Mouse (Mus musculus) left cerebral cortex, postnatal 10 days (tissue): ENCODE results near the gene Crybb1. TPM values are rescaled to one million over a fixed set of nuclear protein-coding genes. Genes with fewer than 3 reads are reported as not detected.
A peak's percentile ranks its signal among the peaks of the same experiment; 100 is the strongest.

ENCODE experiments used
- DNase-seq, 2 experiments: peaks; one replicate each; pipeline ENCODE4 v3.0.0; 2021 to 2022; ENCODE audit warnings: low spot score in 2 of 2, mixed read lengths in 1 of 2; ENCODE audit errors: extremely low spot score in 1 of 2
- intact Hi-C: fragments of 180-260 bp; cut with DNase I; formaldehyde crosslinking; loops from one replicate; pipeline ENCODE4 v1.15.1; 2025
- total RNA-seq, 2 experiments: library from RNA; stranded (reverse); gene quantifications; 2 replicates each; pipeline ENCODE4 v1.2.3; 2021

Crybb1 gene
- total RNA-seq, 2 experiments from 2014 or later: 10.0 to 12.1 TPM

- peak; percentile 68 to 82 for DNase-seq
- intact Hi-C loops: loop anchor here (5.0 kb wide), 1 partner anchor 99 kb away; the partner anchor contains the start of gene Tfip11
Measured at GRCm38 (mm10) chr5:112228240-112229076, 27.2 kb upstream of the Crybb1 start.

GRCm38 (mm10) chr5:112235806-112236205 is 19.8 kb upstream of the Crybb1 start:
- no peak for DNase-seq
- intact Hi-C loops: no loop called here

DNA sequence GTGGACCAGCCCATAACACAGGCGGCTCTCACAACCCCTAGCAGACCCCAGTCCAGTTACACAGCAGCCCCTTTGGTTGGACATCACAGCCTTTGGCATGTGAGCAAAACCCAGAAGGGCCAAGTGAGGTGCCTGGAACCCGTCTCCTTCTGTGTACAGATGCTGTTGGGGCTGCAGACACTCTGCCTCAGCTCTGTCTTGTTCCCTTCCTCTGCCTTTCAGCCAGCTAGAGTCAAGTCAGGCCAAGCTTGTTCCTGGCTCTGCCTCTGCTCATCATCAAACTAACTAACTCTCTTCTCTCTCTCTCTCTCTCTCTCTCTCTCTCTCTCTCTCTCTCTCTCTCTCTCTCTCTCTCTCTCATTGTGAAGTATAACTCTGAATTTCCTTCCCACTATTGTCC is 19.0 kb upstream of the Crybb1 start:
- intact Hi-C loops: no loop called here
- DNase-seq: peak in 1 of 2 experiments; percentile 13

GRCm38 (mm10) chr5:112237439-112237838 is 18.2 kb upstream of the Crybb1 start:
- intact Hi-C loops: no loop called here
- DNase-seq: peak in 1 of 2 experiments; percentile 40

DNA sequence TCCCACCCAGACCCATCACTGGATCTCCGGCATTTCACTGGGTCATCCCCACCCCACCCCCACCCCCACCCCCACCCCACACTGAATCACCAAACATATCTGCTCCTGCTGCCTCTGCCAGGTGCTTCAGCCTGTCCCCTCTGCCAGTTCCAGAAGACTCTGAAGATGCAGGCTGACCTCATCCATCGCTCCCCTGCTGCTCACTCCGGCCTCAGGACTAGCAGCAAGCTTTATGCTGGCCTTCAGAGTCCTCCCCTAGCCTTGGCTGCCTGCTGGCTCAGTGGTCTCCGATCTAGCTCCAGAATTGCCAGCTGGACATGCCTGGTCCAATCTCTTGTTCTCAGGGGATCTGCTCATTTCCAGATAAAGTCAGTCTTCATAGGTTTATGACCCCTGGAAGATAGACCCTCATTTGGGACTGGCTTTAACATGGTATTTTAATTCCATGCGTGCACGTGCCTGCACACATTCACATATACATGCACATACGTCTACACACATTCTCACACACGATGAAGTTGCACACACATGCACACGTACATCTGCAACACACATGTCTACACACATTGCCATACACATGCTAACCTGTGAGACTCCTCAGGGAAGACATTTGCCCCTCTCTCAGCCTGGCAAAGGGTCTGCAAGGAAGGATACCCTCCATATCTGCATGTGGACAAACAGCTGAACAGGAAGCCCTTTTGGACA is 17.6 kb upstream of the Crybb1 start:
- intact Hi-C loops: no loop called here
- peak in 1 of 2 experiments; percentile 22 for DNase-seq

DNA sequence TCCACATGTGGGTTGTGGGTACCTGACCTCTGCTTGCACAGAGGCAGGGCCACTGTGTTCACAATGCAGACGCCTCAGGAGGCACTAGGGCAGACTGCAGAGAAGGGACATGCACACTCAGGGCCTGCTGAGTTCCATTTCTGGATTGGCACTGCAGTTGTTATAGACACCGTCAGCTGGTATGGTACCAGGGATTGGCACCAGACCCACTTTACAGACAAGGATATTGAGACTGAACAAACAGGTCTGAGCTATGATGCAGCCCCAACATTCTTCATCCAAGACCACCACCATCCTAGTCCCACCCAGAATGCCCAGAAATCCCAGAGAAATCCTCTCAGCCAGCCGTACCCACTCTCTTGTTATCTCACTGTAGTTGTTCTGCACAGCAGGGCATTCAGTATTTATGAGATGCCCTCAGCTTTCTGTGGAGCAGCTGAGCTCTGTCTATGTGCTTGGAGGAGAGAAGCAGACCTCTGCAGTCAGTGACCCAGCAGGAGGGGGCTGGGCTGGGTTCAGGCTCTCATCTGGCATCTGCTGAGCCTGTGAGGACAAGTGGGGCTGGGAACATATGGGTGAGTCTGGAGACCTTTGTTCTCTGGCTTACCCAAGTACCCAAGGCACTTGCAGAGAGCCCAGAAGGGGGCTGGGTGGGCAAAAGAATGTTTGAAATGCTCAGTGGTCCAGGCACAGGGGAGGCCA is 16.7 kb upstream of the Crybb1 start:
- DNase-seq: peak in 1 of 2 experiments; percentile 35
- intact Hi-C loops: no loop called here

DNA sequence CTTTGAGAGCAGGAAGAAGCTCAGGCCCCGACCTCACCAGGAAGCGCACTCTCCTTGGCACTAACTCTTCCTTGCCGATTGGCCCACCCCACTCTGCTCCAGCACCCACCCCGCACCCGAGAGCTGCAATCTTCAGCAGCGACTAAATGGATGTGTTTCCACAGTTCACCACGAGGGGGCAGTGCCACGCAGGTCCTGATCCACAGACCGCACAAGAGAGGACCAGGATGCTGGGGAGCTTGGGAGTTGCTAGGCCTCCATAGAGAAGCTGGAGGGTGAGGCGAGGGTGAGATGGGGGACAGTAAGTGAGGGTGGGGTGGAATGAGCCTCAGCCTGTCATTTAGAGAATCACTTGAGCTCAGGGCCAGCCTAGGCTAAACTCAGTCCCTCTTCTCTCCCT is 14.9 kb upstream of the Crybb1 start:
- DNase-seq: peak; percentile 87 to 90
- intact Hi-C loops: loop anchor here (2.0 to 5.0 kb wide), 3 partner anchors 82 to 186 kb away; no protein-coding TSS in a partner anchor

DNA sequence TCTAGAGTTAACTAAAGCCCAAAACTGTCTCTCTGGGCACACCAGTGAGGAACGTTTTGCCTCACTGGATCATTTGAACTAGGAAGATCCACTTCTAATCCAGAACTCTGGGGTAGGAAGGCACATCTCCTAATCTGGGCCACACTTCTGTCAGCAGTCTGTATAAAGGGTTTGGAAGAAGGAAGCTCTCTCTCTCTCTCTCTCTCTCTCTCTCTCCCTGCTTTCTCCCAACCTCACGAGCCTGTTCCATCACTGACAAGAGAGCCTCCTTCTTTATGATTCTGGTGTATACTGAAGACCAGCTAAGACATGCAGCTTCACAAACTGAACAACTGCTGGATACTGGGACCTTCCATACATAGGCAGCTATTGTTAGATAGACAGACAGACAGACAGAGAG is 13.8 kb upstream of the Crybb1 start:
- intact Hi-C loops: loop anchor here (2.0 to 5.0 kb wide), 3 partner anchors 80 to 185 kb away; no protein-coding TSS in a partner anchor
- DNase-seq: no peak

- DNase-seq: peak in 1 of 2 experiments; percentile 31
- intact Hi-C loops: loop anchor here (5.0 kb wide), 1 partner anchor 80 kb away; no protein-coding TSS in a partner anchor
Measured at GRCm38 (mm10) chr5:112242361-112242778, 13.2 kb upstream of the Crybb1 start.

GRCm38 (mm10) chr5:112243041-112243440 is 12.6 kb upstream of the Crybb1 start:
- DNase-seq: peak in 1 of 2 experiments; percentile 22
- intact Hi-C loops: loop anchor here (5.0 kb wide), 1 partner anchor 79 kb away; no protein-coding TSS in a partner anchor

DNA sequence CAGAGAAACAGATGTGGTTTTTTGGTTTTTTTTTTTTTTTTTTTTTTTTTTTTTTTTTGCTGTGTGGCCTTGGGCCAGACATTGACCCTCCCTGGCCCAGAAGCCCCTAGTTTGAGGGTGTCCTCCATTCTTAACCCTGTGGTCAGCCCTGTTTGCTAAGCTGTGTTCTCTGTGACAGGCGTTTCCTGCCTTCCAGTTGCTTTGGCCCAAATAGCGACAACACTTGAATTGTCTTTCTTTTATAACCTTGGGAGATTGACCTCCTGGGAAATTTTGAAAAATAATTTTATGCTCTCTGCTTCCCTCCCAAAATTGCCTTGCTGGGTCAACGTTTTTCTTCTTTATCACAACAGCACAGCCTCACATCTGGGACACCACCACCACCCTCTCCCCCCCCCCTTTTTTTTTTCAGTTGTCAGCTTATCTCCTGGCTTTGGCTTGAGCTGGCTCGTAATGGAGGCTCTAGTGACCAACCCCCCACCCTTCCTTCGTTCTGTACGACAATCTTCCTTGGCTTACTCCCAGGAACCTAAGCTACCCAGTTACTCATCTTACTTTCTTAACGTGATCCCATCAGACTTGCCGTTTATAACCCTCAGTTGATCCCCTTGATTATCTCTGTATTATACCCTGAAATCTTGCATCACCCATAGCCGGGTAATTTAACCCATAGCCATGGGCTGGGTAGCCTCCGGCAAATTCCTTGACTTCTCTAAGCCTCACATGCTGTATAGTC is 11.9 kb upstream of the Crybb1 start:
- DNase-seq: no peak
- intact Hi-C loops: loop anchor here (5.0 kb wide), 1 partner anchor 79 kb away; no protein-coding TSS in a partner anchor

DNA sequence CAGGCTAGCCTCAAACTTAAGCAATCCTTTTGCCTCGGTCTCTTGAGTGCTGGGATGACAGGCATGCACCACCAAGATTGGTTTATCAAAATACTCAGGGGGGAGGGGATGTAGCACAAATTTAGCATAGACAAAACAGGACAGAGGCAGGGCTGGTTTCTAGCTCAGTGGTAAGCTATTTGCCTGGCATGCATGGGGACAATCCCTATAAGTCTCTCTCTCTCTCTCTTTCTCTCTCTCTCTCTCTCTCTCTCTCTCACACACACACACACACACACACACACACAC is 11.4 kb upstream of the Crybb1 start:
- DNase-seq: no peak
- intact Hi-C loops: loop anchor here (5.0 kb wide), 1 partner anchor 78 kb away; no protein-coding TSS in a partner anchor

DNA sequence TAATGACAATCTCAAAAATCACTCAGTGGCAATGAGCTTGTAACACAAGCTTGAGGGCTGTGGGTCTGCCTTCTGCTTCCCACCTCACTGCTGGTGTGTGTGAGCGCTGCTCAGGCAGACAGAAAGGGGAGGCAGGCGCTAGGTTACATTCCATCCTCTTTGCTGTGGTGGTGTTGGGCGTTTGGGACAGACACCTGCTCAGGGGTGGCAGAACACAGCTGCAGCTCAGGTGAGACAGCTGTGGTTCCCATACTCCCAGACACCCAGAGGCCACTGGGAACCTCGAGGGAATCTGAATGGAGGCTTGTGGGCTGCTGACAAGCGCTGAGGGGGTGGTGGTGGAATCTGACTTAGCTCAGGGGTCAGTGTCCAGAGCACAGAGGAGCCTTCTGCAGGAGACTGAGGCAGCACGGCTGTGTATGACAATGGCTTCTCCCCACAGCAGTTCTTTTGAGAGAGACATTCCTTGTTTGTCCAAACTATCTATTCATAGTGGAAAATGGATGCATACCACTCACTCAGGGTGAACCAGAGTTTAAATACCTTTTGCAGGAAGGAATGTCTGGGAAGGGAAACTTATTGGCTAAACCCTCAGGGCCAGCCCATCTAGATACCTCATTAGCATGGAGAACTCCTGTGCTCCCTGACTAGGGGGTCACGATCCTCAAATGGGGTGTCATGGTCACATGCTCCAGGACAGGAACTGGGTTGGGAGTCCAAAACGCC is 10.6 kb upstream of the Crybb1 start:
- intact Hi-C loops: loop anchor here (5.0 kb wide), 1 partner anchor 77 kb away; no protein-coding TSS in a partner anchor
- DNase-seq: peak in 1 of 2 experiments; percentile 12

- DNase-seq: no peak
- intact Hi-C loops: no loop called here
Measured at GRCm38 (mm10) chr5:112247399-112247798, 8.2 kb upstream of the Crybb1 start.

DNA sequence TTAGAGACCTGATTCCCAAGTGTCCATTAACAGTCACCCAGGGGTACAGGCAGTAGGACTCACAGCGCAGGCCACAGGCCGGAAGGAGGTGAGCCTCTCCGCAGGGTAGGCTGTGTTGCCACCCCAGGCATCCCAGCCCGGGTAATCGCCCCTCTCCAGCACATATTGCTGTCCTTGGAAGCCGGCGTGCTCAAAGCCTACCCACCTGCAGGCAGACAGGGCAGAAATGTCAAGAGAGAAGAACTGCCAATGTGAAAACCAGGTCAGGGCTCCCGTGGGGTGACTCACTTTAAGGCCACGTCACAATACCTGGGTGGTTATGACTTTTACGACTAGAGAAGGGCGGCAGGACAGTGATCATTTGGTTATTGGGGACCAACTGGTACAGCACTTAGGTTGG is 6.5 kb upstream of the Crybb1 start:
- no peak for DNase-seq
- intact Hi-C loops: no loop called here

DNA sequence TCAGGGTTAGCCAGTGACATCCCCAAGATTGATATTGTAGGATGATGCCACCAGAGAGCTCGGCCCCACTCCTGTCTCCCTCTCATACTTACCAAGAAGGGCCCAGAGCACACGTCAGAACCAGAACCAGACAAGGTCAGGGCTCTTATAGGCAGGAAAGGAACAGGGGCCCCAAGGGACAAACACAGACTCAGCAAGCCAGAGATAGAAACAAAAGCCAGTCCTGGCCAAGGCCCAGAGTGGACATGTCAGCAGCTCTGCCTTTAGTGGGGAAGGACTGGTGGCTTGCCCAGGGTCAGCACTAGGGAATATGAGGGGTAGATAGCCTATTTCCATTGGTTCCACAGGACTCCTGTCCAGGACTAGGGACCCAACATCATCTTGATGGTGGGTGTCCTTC is 3.2 kb upstream of the Crybb1 start, which contains the start of gene Cryba4:
Cryba4 (minus strand) TSS at position 119 of the 400 bp plus-strand sequence.
- no peak for DNase-seq
- intact Hi-C loops: no loop called here

DNA sequence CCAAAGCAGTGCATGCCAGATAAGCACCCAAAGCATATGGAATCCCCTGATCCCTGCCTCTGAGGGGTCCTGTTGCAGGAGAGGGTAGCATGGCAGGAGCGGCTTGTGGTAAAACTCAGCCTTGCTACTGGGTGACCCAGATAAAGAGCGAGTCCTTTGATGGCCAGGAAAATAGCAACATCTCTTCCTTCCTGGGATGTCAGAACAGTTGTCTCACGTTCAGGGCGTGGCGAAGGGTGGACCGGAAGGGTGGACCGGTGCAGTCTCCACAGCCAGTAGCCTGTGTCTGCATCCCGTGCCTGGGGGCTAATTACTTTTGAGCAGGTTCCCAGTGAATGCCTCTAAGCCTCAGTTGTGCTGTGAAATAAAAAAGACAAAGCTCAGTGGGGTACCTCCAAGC is 2.4 kb upstream of the Crybb1 start:
- DNase-seq: no peak
- intact Hi-C loops: no loop called here
